Mouse (Mus musculus) small intestine, adult 2 months (tissue): ENCODE data around the gene Dglucy. TPM values are rescaled to one million over a fixed set of nuclear protein-coding genes. Genes with fewer than 3 reads are reported as not detected.

Source experiments
- H3K27ac ChIP-seq: fragments of 200-500 bp; 2 replicates; pipeline ENCODE4 v1.5.1; 2012; ENCODE audit warnings: low read depth, low read length, control low read depth, inconsistent platforms; ENCODE audit not compliant: insufficient read depth
- H3K27me3 ChIP-seq: fragments of 200-500 bp; 2 replicates; pipeline ENCODE4 v1.6.1; 2012; ENCODE audit warnings: mild to moderate bottlenecking, moderate library complexity, low read length, inconsistent platforms; ENCODE audit not compliant: control insufficient read depth, insufficient read depth
- H3K36me3 ChIP-seq: fragments of 200-500 bp; 2 replicates; pipeline ENCODE4 v1.6.1; 2012; ENCODE audit warnings: mild to moderate bottlenecking, low read length, control low read depth, inconsistent platforms; ENCODE audit not compliant: control insufficient read depth, insufficient read depth
- H3K4me1 ChIP-seq: fragments of 200-500 bp; 2 replicates; pipeline ENCODE4 v1.6.1; 2012; ENCODE audit warnings: low read length, inconsistent platforms, mixed read lengths; ENCODE audit not compliant: control insufficient read depth, insufficient read depth, insufficient read length
- H3K4me3 ChIP-seq: fragments of 200-500 bp; 2 replicates; pipeline ENCODE4 v1.5.1; 2012; ENCODE audit warnings: low read depth, mild to moderate bottlenecking, control low read depth, inconsistent platforms, low read length, moderate library complexity
- CTCF ChIP-seq: fragments of 200-500 bp; IDR thresholded peaks from 2 replicates; pipeline ENCODE4 v1.5.1; 2012; ENCODE audit warnings: low read depth, mild to moderate bottlenecking, control low read depth, inconsistent platforms, low read length, moderate library complexity, mixed read lengths; ENCODE audit not compliant: insufficient replicate concordance, insufficient read length; ENCODE audit errors: extremely low read depth
- POLR2A ChIP-seq: fragments of 200-500 bp; IDR thresholded peaks from 2 replicates; pipeline ENCODE4 v1.6.1; 2012; ENCODE audit warnings: low read depth, mild to moderate bottlenecking, control low read depth, inconsistent platforms, low read length, moderate library complexity
- WGBS: fragments of 180-500 bp; shearing (Covaris S2); methylation state at CpG from one replicate; pipeline ENCODE4 v1.1.7; 2018; 5-methylcytosine and 5-hydroxymethylcytosine counted together
- polyA plus RNA-seq: library from polyadenylated mRNA; depleted of rRNA; stranded (reverse); fragments of >200 nt; gene quantifications from 2 replicates; pipeline ENCODE4 v1.2.3, GENCODE M21; 2012

Gene Dglucy
- polyA plus RNA-seq, 1 experiment = 21.8 TPM

DNA sequence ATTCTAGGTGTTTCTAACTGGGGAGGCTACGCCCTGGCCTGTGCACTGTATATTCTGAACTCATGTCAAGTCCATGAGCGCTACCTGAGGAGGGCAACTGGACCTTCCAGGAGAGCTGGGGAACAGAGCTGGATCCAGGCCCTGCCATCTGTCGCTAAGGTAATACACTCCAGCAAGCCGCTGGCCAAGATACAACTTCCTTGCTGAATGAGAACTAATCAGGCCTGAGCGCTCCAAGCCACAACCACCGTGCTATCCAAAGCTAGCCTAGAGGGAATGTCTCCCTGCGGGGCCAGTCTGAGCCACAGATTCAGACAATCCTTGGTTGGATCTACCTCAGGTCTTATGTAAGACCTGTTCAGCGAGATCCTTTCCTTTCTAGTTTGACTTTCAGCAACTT is 88.2 kb downstream of the Dglucy start:
- Histone ChIP-seq H3K4me3 (no peak overlapping the region), H3K27me3 (no peaks in the 10 kb centered on the region), H3K4me1 (peaks cover 12% of the 10 kb centered on the region; the same call in 1 of the 2 replicates), H3K27ac (no peak overlapping the region), H3K36me3 (peaks cover 26% of the 10 kb centered on the region)
- WGBS = 90% methylated on average over 8 of the region's 8 CpGs
- no peak for TF ChIP-seq POLR2A
- TF ChIP-seq CTCF = no peak

DNA sequence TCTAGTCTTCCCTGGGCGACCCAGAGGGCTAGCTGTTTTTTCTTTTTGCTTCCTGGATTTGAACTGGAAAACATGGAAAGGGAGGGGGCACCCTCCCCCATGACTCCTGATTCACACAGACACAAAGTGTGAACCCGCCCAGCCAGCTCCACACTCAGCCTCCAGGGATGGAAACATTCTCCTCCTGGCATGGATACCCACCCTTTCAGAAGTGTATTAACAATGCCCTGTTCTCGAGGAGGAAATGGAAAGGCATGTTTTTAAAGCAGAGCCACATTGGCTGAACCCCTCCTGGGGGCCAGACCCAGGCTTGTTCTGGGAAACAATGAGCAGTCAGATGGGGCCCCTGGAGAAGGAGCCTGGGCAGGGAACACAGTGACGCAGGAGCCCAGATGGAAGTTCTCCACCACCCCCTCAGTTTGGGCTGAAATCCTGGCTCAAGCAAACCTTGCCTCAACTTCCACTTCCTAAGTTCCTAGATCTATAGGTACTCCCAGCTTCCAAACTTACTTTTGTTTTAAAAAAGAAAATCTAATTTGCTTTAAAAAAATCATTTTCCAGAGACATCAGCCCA is 89.3 kb downstream of the Dglucy start:
- H3K27me3 ChIP-seq = no peaks in the 10 kb centered on the region
- H3K4me1 ChIP-seq = peaks cover 4% of the 10 kb centered on the region; the same call in 1 of the 2 replicates
- peaks cover 30% of the 10 kb centered on the region for H3K36me3 ChIP-seq
- no peak overlapping the region for H3K27ac ChIP-seq
- 88% methylated on average over 4 of the region's 4 CpGs for WGBS
- TF ChIP-seq POLR2A (no peak), CTCF (no peak)
- H3K4me3 ChIP-seq = no peak overlapping the region

DNA sequence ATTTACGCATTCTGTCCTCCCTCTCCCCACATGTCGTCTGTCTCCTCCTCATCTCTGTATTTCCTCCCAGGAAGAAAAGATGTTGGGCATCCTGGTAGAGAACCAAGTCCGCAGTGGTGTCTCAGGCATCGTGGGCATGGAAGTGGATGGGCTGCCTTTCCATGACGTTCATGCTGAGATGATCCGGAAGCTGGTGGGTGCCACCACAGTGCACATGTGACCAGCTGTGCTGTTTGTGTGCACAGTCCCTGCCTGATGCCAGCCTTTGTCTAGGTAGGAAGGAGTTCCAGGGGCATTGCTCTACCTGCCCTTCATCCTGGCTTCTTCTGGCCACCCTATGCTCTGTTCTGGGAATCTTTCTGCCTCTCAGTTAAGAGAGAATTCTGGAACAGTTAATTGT is 92.4 kb downstream of the Dglucy start:
- H3K4me3 ChIP-seq = no peak overlapping the region
- no peaks in the 10 kb centered on the region for H3K4me1 ChIP-seq
- TF ChIP-seq POLR2A = no peak
- no peak for TF ChIP-seq CTCF
- H3K27me3 ChIP-seq = no peaks in the 10 kb centered on the region
- WGBS = 97% methylated on average over 6 of the region's 6 CpGs
- peaks cover 27% of the 10 kb centered on the region for H3K36me3 ChIP-seq
- H3K27ac ChIP-seq = no peak overlapping the region

DNA sequence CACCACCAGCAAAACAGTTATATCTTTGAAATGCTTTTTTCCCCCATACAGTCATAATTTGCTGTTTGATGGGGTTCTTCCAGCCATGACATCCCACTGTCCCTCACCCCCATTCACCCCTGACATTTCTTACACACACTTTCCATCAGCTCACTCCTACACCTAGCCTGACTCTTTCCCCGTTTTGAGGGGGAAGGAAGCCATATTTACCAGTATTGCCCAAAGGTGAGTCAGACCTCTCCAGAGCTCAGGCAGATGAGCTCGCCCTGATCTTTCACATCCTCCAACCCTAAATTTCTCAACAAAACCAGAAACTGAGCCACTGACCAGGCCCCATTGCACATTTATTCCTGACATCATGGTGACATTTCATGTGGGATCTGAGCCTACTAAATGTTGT is 93.0 kb downstream of the Dglucy start:
- Histone ChIP-seq H3K4me3 (no peak overlapping the region), H3K27me3 (no peaks in the 10 kb centered on the region), H3K36me3 (peaks cover 27% of the 10 kb centered on the region), H3K4me1 (no peaks in the 10 kb centered on the region), H3K27ac (no peak overlapping the region)
- TF ChIP-seq POLR2A (no peak), CTCF (no peak)
- 80% methylated on average over 2 of the region's 2 CpGs for WGBS

DNA sequence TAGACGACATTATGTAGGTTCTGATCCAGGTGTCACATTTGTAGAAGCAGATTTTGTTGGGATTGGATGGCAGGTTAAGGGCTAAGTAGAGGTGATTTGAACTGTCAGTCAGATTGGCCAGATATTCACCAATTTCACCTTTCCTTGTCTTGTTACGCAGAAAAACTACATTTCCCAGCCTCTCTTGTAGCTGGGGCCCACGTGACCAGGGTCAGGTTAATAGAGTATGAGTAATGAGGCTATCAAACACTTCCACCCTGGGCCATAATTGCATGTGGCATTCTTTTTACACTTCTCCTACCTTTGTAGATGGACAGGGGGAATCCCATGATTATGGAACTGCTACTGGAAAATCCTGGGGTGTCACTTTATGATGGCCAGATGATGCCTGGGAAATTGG is 94.8 kb downstream of the Dglucy start:
- Histone ChIP-seq H3K4me1 (no peaks in the 10 kb centered on the region), H3K27ac (no peak overlapping the region), H3K36me3 (peaks cover 13% of the 10 kb centered on the region), H3K4me3 (no peak overlapping the region), H3K27me3 (no peaks in the 10 kb centered on the region)
- TF ChIP-seq POLR2A (no peak), CTCF (no peak)
- WGBS = 89% methylated on average over 3 of the region's 3 CpGs

DNA sequence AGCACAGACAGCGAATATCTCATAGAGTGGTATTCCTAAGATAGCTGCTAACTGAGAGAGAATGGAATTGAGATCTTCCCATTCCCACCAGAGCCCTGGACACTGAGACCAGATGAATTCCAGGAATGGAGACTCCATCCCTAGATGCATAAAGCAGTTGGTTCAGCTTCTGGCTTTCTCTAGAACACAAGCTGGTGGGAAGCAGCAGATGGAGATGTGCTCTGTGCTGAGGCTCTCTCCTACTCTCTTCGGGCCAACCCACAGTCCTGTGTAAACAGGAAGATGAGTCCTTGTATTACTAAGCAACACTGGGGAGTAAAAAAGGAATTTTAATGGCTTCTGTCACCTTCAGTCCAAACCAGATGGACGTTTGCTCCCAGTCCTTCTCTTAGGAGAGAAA is 96.7 kb downstream of the Dglucy start:
- Histone ChIP-seq H3K4me3 (no peak overlapping the region), H3K27me3 (no peaks in the 10 kb centered on the region), H3K4me1 (no peaks in the 10 kb centered on the region), H3K27ac (no peak overlapping the region), H3K36me3 (peaks cover 10% of the 10 kb centered on the region)
- 53% methylated on average over 3 of the region's 3 CpGs for WGBS
- TF ChIP-seq POLR2A (no peak), CTCF (no peak)

DNA sequence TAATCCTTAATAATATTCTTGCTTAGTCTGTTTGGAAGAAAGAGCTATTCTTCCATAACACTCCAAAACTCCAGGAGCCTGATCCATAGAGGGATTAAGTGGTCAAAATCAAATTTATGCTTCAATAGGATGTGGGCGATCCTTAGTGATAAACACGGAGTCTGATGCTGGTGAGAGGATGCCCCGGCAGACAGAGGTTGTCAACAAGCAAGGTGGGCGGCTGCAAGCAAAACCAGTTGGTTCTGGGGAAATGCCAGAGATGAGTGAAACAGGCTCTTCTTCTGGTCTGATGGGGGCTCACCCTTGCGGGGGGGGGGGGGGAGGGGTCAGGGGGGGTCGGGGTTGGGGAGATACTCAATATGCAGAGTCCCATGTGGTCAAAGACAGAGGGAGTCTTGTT is 97.1 kb downstream of the Dglucy start:
- no peak overlapping the region for H3K27ac ChIP-seq
- TF ChIP-seq CTCF = no peak
- no peak for TF ChIP-seq POLR2A
- H3K36me3 ChIP-seq = peaks cover 9% of the 10 kb centered on the region
- no peaks in the 10 kb centered on the region for H3K4me1 ChIP-seq
- no peaks in the 10 kb centered on the region for H3K27me3 ChIP-seq
- WGBS = 70% methylated on average over 6 of the region's 6 CpGs
- no peak overlapping the region for H3K4me3 ChIP-seq

DNA sequence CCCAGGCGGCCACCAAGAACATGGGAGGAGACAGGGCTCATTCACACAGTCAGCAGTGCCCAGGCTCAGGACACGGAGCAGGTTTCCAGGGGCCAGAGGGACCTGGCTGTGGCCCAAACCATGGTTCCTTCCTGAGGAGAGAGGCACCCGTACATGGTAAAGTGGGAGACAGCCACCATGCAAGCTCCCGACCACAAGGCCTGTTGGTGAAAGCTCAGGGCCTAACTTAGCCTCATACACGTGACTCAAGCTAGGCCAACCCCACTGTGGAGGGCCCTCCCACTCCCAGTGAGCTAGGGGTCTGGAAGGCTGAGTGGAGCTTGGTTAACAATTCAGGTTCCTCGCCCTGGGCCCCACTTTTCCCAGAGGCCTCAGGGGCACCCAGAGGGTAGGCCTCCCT is 99.1 kb downstream of the Dglucy start:
- peaks cover under 1% of the 10 kb centered on the region; the same call in 1 of the 2 replicates for H3K36me3 ChIP-seq
- no peaks in the 10 kb centered on the region for H3K27me3 ChIP-seq
- no peak for TF ChIP-seq CTCF
- TF ChIP-seq POLR2A = no peak
- no peak overlapping the region for H3K4me3 ChIP-seq
- no peak overlapping the region for H3K27ac ChIP-seq
- H3K4me1 ChIP-seq = no peaks in the 10 kb centered on the region; the same call in 1 of the 2 replicates
- 88% methylated on average over 6 of the region's 6 CpGs for WGBS
